Mouse (Mus musculus): ENCODE results near the gene Ap2a1. TPM values are rescaled to one million over a fixed set of nuclear protein-coding genes. Genes with fewer than 3 reads are reported as not detected.

Gene Ap2a1
- polyA plus RNA-seq, 1 experiment from 2014 or later: 74.5 TPM

DNA sequence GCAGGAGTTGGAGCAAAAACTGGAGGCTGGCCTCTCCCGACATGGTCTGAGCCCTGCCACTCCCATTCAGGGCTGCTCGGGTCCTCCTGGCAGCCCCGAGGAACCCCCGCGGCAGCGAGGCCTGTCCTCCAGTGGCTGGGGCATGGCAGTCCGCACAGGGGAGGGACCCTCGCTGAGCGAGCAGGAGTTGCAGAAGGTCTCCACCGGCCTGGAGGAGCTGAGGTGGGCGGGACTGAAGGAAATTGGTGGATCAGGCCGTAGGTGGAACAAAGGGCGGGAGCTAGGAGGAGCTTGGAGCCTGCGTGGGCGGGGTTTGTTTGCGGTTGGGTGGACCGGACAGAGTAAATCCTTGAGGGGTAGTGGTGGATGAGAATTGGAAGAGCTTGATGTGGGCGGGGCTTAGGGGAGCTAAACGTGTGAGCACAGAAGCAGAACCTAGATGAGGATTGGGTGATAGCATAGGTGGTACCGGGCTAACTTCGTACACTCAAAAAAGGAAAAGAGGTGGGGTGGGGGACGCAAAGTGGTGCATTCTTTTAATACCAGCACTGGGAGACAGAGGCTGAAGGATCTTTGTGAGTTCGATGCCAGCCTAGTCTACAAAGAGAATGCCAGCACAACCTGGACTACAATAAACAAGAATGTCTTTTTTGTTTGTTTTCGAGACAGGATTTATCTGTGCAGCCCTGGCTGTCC lies 23.5 kb upstream of the Ap2a1 start:
- Histone ChIP-seq H3K36me3 (no peaks in the 10 kb centered on the region), H3K4me2 (peak overlapping the region; percentile 96), H3K4me3 (peak overlapping the region; percentile 58), H3K4me1 (replicated peaks) (peaks cover 16% of the 10 kb centered on the region), H3K27me3 (replicated peaks) (peaks cover 40% of the 10 kb centered on the region), H3K27ac (ENCODE audit: poor library complexity, severe bottlenecking) (no peak overlapping the region), H3K9me3 (replicated peaks) (no peaks in the 10 kb centered on the region), H3K9ac (peak overlapping the region; percentile 75)
- WGBS: 6% methylated on average over 24 of the region's 24 CpGs
- peak; percentile 89 for ATAC-seq (ENCODE audit: insufficient number of reproducible peaks, low FRiP score)

- Histone ChIP-seq H3K9me3 (replicated peaks) (no peaks in the 10 kb centered on the region), H3K4me3 (peak overlapping the region; percentile 58), H3K27me3 (replicated peaks) (peaks cover 42% of the 10 kb centered on the region), H3K9ac (peak overlapping the region; percentile 75), H3K4me2 (peak overlapping the region; percentile 96), H3K36me3 (no peaks in the 10 kb centered on the region), H3K4me1 (replicated peaks) (peaks cover 16% of the 10 kb centered on the region), H3K27ac (ENCODE audit: poor library complexity, severe bottlenecking) (no peak overlapping the region)
- WGBS: under 1% methylated on average over 10 of the region's 10 CpGs
- peak; percentile 64 for ATAC-seq (ENCODE audit: insufficient number of reproducible peaks, low FRiP score)
Measured at GRCm38 (mm10) chr7:44951960-44952359, 22.7 kb upstream of the Ap2a1 start.

DNA sequence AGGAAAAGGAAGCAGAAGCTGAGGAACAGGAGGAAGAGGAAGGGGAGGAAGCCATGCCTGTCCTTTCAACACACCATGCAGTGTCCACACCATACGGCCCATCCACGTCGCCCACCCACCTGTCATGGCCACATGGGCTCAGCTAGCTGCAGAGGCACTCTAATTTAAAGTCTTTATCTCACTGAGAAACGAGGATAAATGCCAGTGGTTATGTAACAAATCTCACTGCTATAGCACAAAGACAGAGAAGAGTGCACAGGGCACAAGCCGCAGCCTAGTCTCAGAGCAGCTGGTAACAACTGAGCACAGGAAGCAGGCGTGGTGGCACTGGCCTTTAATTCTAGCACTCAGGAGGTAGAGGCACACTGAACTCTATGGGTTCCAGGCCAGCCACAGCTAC lies 20.6 kb upstream of the Ap2a1 start:
- no peak for ATAC-seq (ENCODE audit: insufficient number of reproducible peaks, low FRiP score)
- H3K4me1 ChIP-seq (replicated peaks): peaks cover 16% of the 10 kb centered on the region
- 66% methylated on average over 6 of the region's 6 CpGs for WGBS
- H3K27me3 ChIP-seq (replicated peaks): peaks cover 42% of the 10 kb centered on the region
- H3K27ac ChIP-seq (ENCODE audit: poor library complexity, severe bottlenecking): no peak overlapping the region
- H3K4me3 ChIP-seq: no peak overlapping the region
- H3K36me3 ChIP-seq: no peaks in the 10 kb centered on the region
- no peak overlapping the region for H3K9ac ChIP-seq
- H3K4me2 ChIP-seq: no peak overlapping the region
- no peaks in the 10 kb centered on the region for H3K9me3 ChIP-seq (replicated peaks)

- Histone ChIP-seq H3K36me3 (no peaks in the 10 kb centered on the region), H3K27ac (ENCODE audit: poor library complexity, severe bottlenecking) (no peak within 1 kb of the TSS), H3K9ac (no peak within 1 kb of the TSS), H3K4me3 (no peak within 1 kb of the TSS), H3K4me2 (no peak within 1 kb of the TSS), H3K27me3 (replicated peaks) (peaks cover 3% of the 10 kb centered on the region), H3K4me1 (replicated peaks) (no peaks in the 10 kb centered on the region), H3K9me3 (replicated peaks) (0 out of 2 replicates have a peak, but pooled peaks cover 2% of the 10 kb centered on the region)
- no peak for ATAC-seq (ENCODE audit: insufficient number of reproducible peaks, low FRiP score)
- 76% methylated on average over 7 of the region's 7 CpGs for WGBS
Measured at GRCm38 (mm10) chr7:44942904-44943303, 13.6 kb upstream of the Ap2a1 start, which contains the start of gene Tsks. TSS of gene Tsks (plus strand) at chr7:44943204.

GRCm38 (mm10) chr7:44938680-44939079 lies 9.4 kb upstream of the Ap2a1 start:
- H3K4me1 ChIP-seq (replicated peaks): no peaks in the 10 kb centered on the region
- 81% methylated on average over 4 of the region's 4 CpGs for WGBS
- no peak for ATAC-seq (ENCODE audit: insufficient number of reproducible peaks, low FRiP score)

DNA sequence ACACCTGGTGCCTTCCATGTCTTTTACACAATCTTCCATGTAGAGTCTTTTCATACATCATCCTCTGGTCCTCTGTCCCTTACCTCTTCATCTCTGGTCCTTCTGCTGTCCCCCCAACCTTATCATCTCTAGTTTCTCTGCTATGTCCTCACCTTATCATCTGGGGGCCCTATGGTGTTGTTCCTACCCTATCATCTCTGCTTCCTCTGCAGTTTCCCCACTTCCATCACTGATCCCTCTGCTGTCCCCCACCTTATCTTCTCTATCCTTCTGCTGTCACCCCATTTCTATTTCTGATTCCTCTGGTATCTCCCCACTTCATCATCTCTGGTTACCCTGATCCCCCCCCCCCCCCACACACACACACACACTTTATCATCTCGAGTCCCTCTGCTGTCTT lies 726 bp downstream of the Ap2a1 start:
- Histone ChIP-seq H3K9me3 (replicated peaks) (no peaks in the 10 kb centered on the region), H3K36me3 (peaks cover 36% of the 10 kb centered on the region), H3K27me3 (replicated peaks) (no peaks in the 10 kb centered on the region), H3K4me2 (peak overlapping the region; percentile 92), H3K4me1 (replicated peaks) (peaks cover 27% of the 10 kb centered on the region), H3K9ac (peak overlapping the region; percentile 94), H3K4me3 (peak overlapping the region; percentile 94), H3K27ac (ENCODE audit: poor library complexity, severe bottlenecking) (peak overlapping the region; percentile 83)
- ATAC-seq (ENCODE audit: insufficient number of reproducible peaks, low FRiP score): no peak
- 0% methylated on average over 1 of the region's 1 CpGs for WGBS

More at GRCm38 (mm10) chr7:44938680-44939079, 9.4 kb upstream of the Ap2a1 start:
- H3K9ac ChIP-seq: no peak overlapping the region
- no peak overlapping the region for H3K4me3 ChIP-seq
- no peaks in the 10 kb centered on the region for H3K36me3 ChIP-seq
- peaks cover 8% of the 10 kb centered on the region for H3K9me3 ChIP-seq (replicated peaks)
- H3K27me3 ChIP-seq (replicated peaks): no peaks in the 10 kb centered on the region
- H3K4me2 ChIP-seq: no peak overlapping the region
- no peak overlapping the region for H3K27ac ChIP-seq (ENCODE audit: poor library complexity, severe bottlenecking)

DNA sequence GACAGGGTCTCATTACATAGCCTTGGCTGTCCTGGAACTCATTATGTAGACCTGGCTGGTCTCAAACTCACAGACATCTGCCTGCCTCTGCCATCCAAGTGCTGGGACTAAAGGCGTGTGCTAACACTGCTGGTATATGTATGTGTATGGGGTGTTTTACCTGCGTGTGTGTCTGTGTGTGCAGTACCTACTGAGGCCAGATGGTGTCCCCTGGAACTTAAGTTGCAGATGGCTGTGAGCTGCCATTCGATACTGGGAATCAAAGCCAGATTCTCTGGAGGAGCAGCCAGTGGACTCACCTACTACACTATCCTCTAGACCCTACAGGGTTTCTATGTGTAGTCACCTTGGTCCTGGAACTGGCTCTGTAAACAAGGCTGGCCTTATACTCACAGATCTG lies 3.8 kb downstream of the Ap2a1 start:
- H3K4me1 ChIP-seq (replicated peaks): peaks cover 24% of the 10 kb centered on the region
- no peak overlapping the region for H3K4me3 ChIP-seq
- H3K27me3 ChIP-seq (replicated peaks): no peaks in the 10 kb centered on the region
- no peak overlapping the region for H3K4me2 ChIP-seq
- no peak overlapping the region for H3K27ac ChIP-seq (ENCODE audit: poor library complexity, severe bottlenecking)
- H3K9ac ChIP-seq: no peak overlapping the region
- WGBS: 80% methylated on average over 3 of the region's 3 CpGs
- no peak for ATAC-seq (ENCODE audit: insufficient number of reproducible peaks, low FRiP score)
- H3K9me3 ChIP-seq (replicated peaks): no peaks in the 10 kb centered on the region
- H3K36me3 ChIP-seq: peaks cover 55% of the 10 kb centered on the region

- ATAC-seq (ENCODE audit: insufficient number of reproducible peaks, low FRiP score): no peak
- Histone ChIP-seq H3K27me3 (replicated peaks) (no peaks in the 10 kb centered on the region), H3K4me1 (replicated peaks) (peaks cover 23% of the 10 kb centered on the region), H3K9me3 (replicated peaks) (no peaks in the 10 kb centered on the region), H3K9ac (no peak overlapping the region), H3K4me2 (no peak overlapping the region), H3K27ac (ENCODE audit: poor library complexity, severe bottlenecking) (no peak overlapping the region), H3K4me3 (no peak overlapping the region), H3K36me3 (peaks cover 68% of the 10 kb centered on the region)
Measured at GRCm38 (mm10) chr7:44922530-44922929, 6.8 kb downstream of the Ap2a1 start.

- no peak for ATAC-seq (ENCODE audit: insufficient number of reproducible peaks, low FRiP score)
Measured at GRCm38 (mm10) chr7:44919127-44919526, 10.2 kb downstream of the Ap2a1 start.

DNA sequence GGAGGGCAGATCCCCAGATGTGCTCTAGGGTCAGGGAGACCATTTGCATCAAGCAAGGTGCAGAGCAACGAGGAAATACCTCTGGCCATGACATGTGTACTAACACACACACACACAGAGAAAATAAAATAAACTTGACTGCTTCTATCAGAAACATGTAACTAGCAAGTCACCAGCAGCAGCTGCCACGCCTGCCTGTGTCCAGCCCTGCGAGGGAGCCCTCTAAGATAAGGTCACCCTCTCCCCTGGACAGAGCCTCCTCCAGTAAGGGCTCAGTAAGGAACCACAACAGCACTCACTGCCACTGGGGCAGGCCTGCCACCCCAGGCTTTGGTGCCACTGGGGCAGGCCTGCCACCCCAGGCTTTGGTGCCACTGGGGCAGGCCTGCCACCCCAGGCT lies 11.1 kb downstream of the Ap2a1 start:
- H3K4me1 ChIP-seq (replicated peaks): peaks cover 40% of the 10 kb centered on the region
- peak overlapping the region; percentile 22; the same call in 1 of the 2 replicates for H3K9ac ChIP-seq
- no peak overlapping the region for H3K4me3 ChIP-seq
- H3K27ac ChIP-seq (ENCODE audit: poor library complexity, severe bottlenecking): no peak overlapping the region
- H3K36me3 ChIP-seq: peaks cover 60% of the 10 kb centered on the region
- no peaks in the 10 kb centered on the region for H3K9me3 ChIP-seq (replicated peaks)
- 58% methylated on average over 3 of the region's 3 CpGs for WGBS
- no peak for ATAC-seq (ENCODE audit: insufficient number of reproducible peaks, low FRiP score)
- no peak overlapping the region for H3K4me2 ChIP-seq
- no peaks in the 10 kb centered on the region for H3K27me3 ChIP-seq (replicated peaks)

More at GRCm38 (mm10) chr7:44919127-44919526, 10.2 kb downstream of the Ap2a1 start:
- 94% methylated on average over 5 of the region's 5 CpGs for WGBS
- no peak overlapping the region for H3K27ac ChIP-seq (ENCODE audit: poor library complexity, severe bottlenecking)
- no peaks in the 10 kb centered on the region for H3K27me3 ChIP-seq (replicated peaks)
- H3K4me1 ChIP-seq (replicated peaks): peaks cover 37% of the 10 kb centered on the region
- no peak overlapping the region for H3K4me2 ChIP-seq
- no peak overlapping the region for H3K4me3 ChIP-seq
- no peak overlapping the region for H3K9ac ChIP-seq
- no peaks in the 10 kb centered on the region for H3K9me3 ChIP-seq (replicated peaks)
- H3K36me3 ChIP-seq: peaks cover 59% of the 10 kb centered on the region

- no peak overlapping the region for H3K4me2 ChIP-seq
- H3K27ac ChIP-seq (ENCODE audit: poor library complexity, severe bottlenecking): no peak overlapping the region
- peaks cover 59% of the 10 kb centered on the region for H3K36me3 ChIP-seq
- peaks cover 40% of the 10 kb centered on the region for H3K4me1 ChIP-seq (replicated peaks)
- ATAC-seq (ENCODE audit: insufficient number of reproducible peaks, low FRiP score): no peak
- H3K4me3 ChIP-seq: no peak overlapping the region
- no peaks in the 10 kb centered on the region for H3K9me3 ChIP-seq (replicated peaks)
- 92% methylated on average over 4 of the region's 4 CpGs for WGBS
- H3K27me3 ChIP-seq (replicated peaks): no peaks in the 10 kb centered on the region
- H3K9ac ChIP-seq: no peak overlapping the region
Measured at GRCm38 (mm10) chr7:44916881-44917280, 12.4 kb downstream of the Ap2a1 start.

GRCm38 (mm10) chr7:44916191-44916590 lies 13.1 kb downstream of the Ap2a1 start:
- H3K4me1 ChIP-seq (replicated peaks): peaks cover 40% of the 10 kb centered on the region
- H3K9ac ChIP-seq: no peak overlapping the region
- ATAC-seq (ENCODE audit: insufficient number of reproducible peaks, low FRiP score): no peak
- H3K27me3 ChIP-seq (replicated peaks): no peaks in the 10 kb centered on the region
- no peaks in the 10 kb centered on the region for H3K9me3 ChIP-seq (replicated peaks)
- no peak overlapping the region for H3K4me2 ChIP-seq
- 80% methylated on average over 6 of the region's 6 CpGs for WGBS
- H3K4me3 ChIP-seq: no peak overlapping the region
- no peak overlapping the region for H3K27ac ChIP-seq (ENCODE audit: poor library complexity, severe bottlenecking)
- H3K36me3 ChIP-seq: peaks cover 62% of the 10 kb centered on the region
